In genomic region chr1:92216710-92217109, GRCm38 (mm10) we compare ENCODE assay signal across 10 mouse cellular contexts. TPM values are rescaled to one million over a fixed set of nuclear protein-coding genes. Genes with fewer than 3 reads are reported as not detected.
DNase-seq lines count a peak whose midpoint lies in the region; ATAC-seq and TF ChIP-seq lines count a peak whose summit lies in the region.
"Had no signal": no experiment of that assay in that cellular context is flagged by ENCODE, and none has a peak within 500 bp of the region (broad histone marks: within the 10 kb centered on the region; RNA-seq: fewer than 3 reads in every experiment).

No protein-coding gene starts in this region.

- no peak for ATAC-seq in embryonic facial prominence, embryonic 14.5 days (ENCODE audit: low read depth)
- ATAC-seq in kidney, embryonic 14.5 days (ENCODE audit: low FRiP score, low TSS enrichment) = no peak

- H3K36me3 ChIP-seq in CH12.LX (replicated peaks in 1 of 2; ENCODE audit: control insufficient read depth in 1 of 2, insufficient read depth in 1 of 2, low read length in 1 of 2) = no peaks in the 10 kb centered on the region
- no peaks in the 10 kb centered on the region for H3K36me3 ChIP-seq in embryonic facial prominence, embryonic 14.5 days (ENCODE audit: control insufficient read depth, insufficient read depth, low read length)
- H3K36me3 ChIP-seq in macrophage (ENCODE audit: inconsistent target) = no peaks in the 10 kb centered on the region
- H3K36me3 ChIP-seq in kidney, embryonic 14.5 days (ENCODE audit: control insufficient read depth, insufficient read depth, low read length) = no peaks in the 10 kb centered on the region
- H3K36me3 ChIP-seq: heart, embryonic 12.5 days had no signal

- no peak for TF ChIP-seq POLR2A in CH12.LX (IDR thresholded peaks at IDR 0.05; ENCODE audit: low read depth, low read length)

- dilution Hi-C loops in CH12.LX (cut with MboI; ENCODE audit: extremely low pct_ligation_motif_present, extremely low pct_unique_long_range_greater_than_20kb, low sequenced_read_pairs) = no loop called here

- H3K4me3 ChIP-seq in left cerebral cortex, adult 2 months = no peak overlapping the region
- H3K4me3 ChIP-seq in CH12.LX (replicated peaks in 1 of 3; ENCODE audit: low read depth in 2 of 3, low read length in 2 of 3, poor library complexity in 1 of 3) = peak overlapping the region in 1 of 3 experiments; percentile 16
- H3K4me3 ChIP-seq in embryonic facial prominence, embryonic 14.5 days (ENCODE audit: low read depth, low read length) = no peak overlapping the region
- H3K4me3 ChIP-seq in macrophage (ENCODE audit: inconsistent target) = no peak overlapping the region
- H3K4me3 ChIP-seq in kidney, embryonic 14.5 days (ENCODE audit: low read length) = no peak overlapping the region
- H3K4me3 ChIP-seq: heart, embryonic 12.5 days; megakaryocyte, embryonic 14.5 days had no signal

- intact Hi-C loops in left cerebral cortex, adult 2 months (cut with DNase I) = no loop called here

- H3K9ac ChIP-seq in CH12.LX (ENCODE audit: insufficient read depth, low read depth) = peak overlapping the region; percentile 3; the same call in 1 of the 2 replicates
- H3K9ac ChIP-seq in embryonic facial prominence, embryonic 14.5 days (ENCODE audit: low read depth, low read length) = no peak overlapping the region
- H3K9ac ChIP-seq in kidney, embryonic 14.5 days (ENCODE audit: low read depth, low read length) = no peak overlapping the region
- H3K9ac ChIP-seq: heart, embryonic 12.5 days had no signal

- WGBS in embryonic facial prominence, embryonic 14.5 days = 75% methylated on average over 11 of the region's 11 CpGs
- 4% methylated on average over 11 of the region's 11 CpGs for WGBS in macrophage (ENCODE audit: missing documents)
- 83% methylated on average over 11 of the region's 11 CpGs for WGBS in kidney, embryonic 14.5 days

- H3K4me2 ChIP-seq in CH12.LX (ENCODE audit: insufficient read depth, low read depth, poor library complexity, severe bottlenecking) = peak overlapping the region; percentile 59
- H3K4me2 ChIP-seq in embryonic facial prominence, embryonic 14.5 days (ENCODE audit: low read depth, low read length) = no peak overlapping the region
- H3K4me2 ChIP-seq in kidney, embryonic 14.5 days (replicated peaks; ENCODE audit: low read depth, low read length) = no peak overlapping the region
- H3K4me2 ChIP-seq: heart, embryonic 12.5 days had no signal

- 0 out of 2 replicates have a peak overlapping the region, but pooled peaks have one; percentile 17 for H3K27ac ChIP-seq in left cerebral cortex, adult 2 months
- H3K27ac ChIP-seq in CH12.LX (ENCODE audit: insufficient read depth, low read depth) (no peak overlapping the region), macrophage (peak overlapping the region; percentile 79)
- peak overlapping the region; percentile 49 for H3K27ac ChIP-seq in embryonic facial prominence, embryonic 14.5 days (replicated peaks; ENCODE audit: low read depth, low read length)
- H3K27ac ChIP-seq in kidney, embryonic 14.5 days (ENCODE audit: low read depth, low read length) = no peak overlapping the region

- no peak for TF ChIP-seq CTCF in left cerebral cortex, adult 2 months (IDR thresholded peaks at IDR 0.05)
- no peak for TF ChIP-seq CTCF in CH12.LX (conservative IDR thresholded peaks at IDR 0.05 in 1 of 2, IDR thresholded peaks at IDR 0.05 in 1 of 2; ENCODE audit: low read depth in 2 of 2, low read length in 2 of 2)

- peak; percentile 78 for TF ChIP-seq EP300 in CH12.LX (IDR thresholded peaks at IDR 0.05; ENCODE audit: low read length)

- H3K27me3 ChIP-seq in CH12.LX (replicated peaks) = peaks cover 16% of the 10 kb centered on the region
- no peaks in the 10 kb centered on the region for H3K27me3 ChIP-seq in embryonic facial prominence, embryonic 14.5 days (replicated peaks; ENCODE audit: control insufficient read depth, insufficient read depth, low read length)
- no peaks in the 10 kb centered on the region for H3K27me3 ChIP-seq in kidney, embryonic 14.5 days (ENCODE audit: control insufficient read depth, insufficient read depth, low read length)
- H3K27me3 ChIP-seq: heart, embryonic 12.5 days had no signal

- TF ChIP-seq RAD21 in CH12.LX (IDR thresholded peaks at IDR 0.05; ENCODE audit: low read depth, low read length) = no peak; the same call in 1 of the 2 replicates

- in situ Hi-C loops in CH12.LX (cut with MboI; ENCODE audit: low pct_ligation_motif_present, low pct_unique_long_range_greater_than_20kb, low sequenced_read_pairs) = no loop called here

- no peaks in the 10 kb centered on the region for H3K79me2 ChIP-seq in CH12.LX (replicated peaks; ENCODE audit: control insufficient read depth, extremely low read depth, insufficient read depth, poor library complexity, severe bottlenecking)
- no peaks in the 10 kb centered on the region for H3K79me2 ChIP-seq in macrophage (ENCODE audit: inconsistent target)

- peaks cover 7% of the 10 kb centered on the region for H3K9me3 ChIP-seq in CH12.LX (replicated peaks; ENCODE audit: low read length)
- H3K9me3 ChIP-seq in embryonic facial prominence, embryonic 14.5 days (ENCODE audit: control insufficient read depth, low read length) = no peaks in the 10 kb centered on the region
- H3K9me3 ChIP-seq in kidney, embryonic 14.5 days (ENCODE audit: control insufficient read depth, low read length) = no peaks in the 10 kb centered on the region
- H3K9me3 ChIP-seq: heart, embryonic 12.5 days had no signal

- no peak for DNase-seq in left cerebral cortex, adult 2 months (ENCODE audit: extremely low spot score in 1 of 2, low spot score in 2 of 2)
- no peak for DNase-seq in left cerebral cortex, adult 11 months (ENCODE audit: low spot score)
- DNase-seq in CH12.LX (ENCODE audit: extremely low read depth) = peak; percentile 45
- no peak for DNase-seq in embryonic facial prominence, embryonic 14.5 days (ENCODE audit: low spot score)
- no peak for DNase-seq in cerebellum, adult 9-10 months
- DNase-seq: kidney, adult 18-20 months had no signal

- peaks cover 6 to 24% of the 10 kb centered on the region in 2 experiments for H3K4me1 ChIP-seq in CH12.LX (ENCODE audit: control insufficient read depth in 1 of 2, insufficient read depth in 2 of 2)
- H3K4me1 ChIP-seq in embryonic facial prominence, embryonic 14.5 days (ENCODE audit: control insufficient read depth, insufficient read depth, low read length) = peaks cover 21% of the 10 kb centered on the region
- peaks cover 5% of the 10 kb centered on the region for H3K4me1 ChIP-seq in kidney, embryonic 14.5 days (ENCODE audit: control insufficient read depth, insufficient read depth, low read length)
- H3K4me1 ChIP-seq: megakaryocyte, embryonic 14.5 days had no signal

TF ChIP-seq in CH12.LX, 34 proteins besides CTCF, POLR2A, EP300 and RAD21 (continues in another document):
- peak; percentile 69 for TF ChIP-seq ETS1 (conservative IDR thresholded peaks at IDR 0.05; ENCODE audit: low read depth, low read length)
- no peak for TF ChIP-seq POLR2AphosphoS2 (IDR thresholded peaks at IDR 0.05; ENCODE audit: low read depth, low read length)
- TF ChIP-seq MYC (IDR thresholded peaks at IDR 0.05; ENCODE audit: low read depth, low read length) = 0 out of 2 replicates have a peak, but pooled peaks have one; percentile 56
- TF ChIP-seq NRF1 (IDR thresholded peaks at IDR 0.05; ENCODE audit: low read depth, low read length) = no peak
- TF ChIP-seq HCFC1 (IDR thresholded peaks at IDR 0.05; ENCODE audit: low read depth, low read length) = no peak
- TF ChIP-seq USF1 (IDR thresholded peaks at IDR 0.05; ENCODE audit: low read depth, low read length) = no peak
- no peak for TF ChIP-seq SMC3 (IDR thresholded peaks at IDR 0.05; ENCODE audit: low read depth, low read length)
- no peak for TF ChIP-seq ZKSCAN1 (IDR thresholded peaks at IDR 0.05; ENCODE audit: borderline replicate concordance, low read depth, low read length)
- TF ChIP-seq KAT2A (IDR thresholded peaks at IDR 0.05; ENCODE audit: insufficient replicate concordance, low read length) = no peak
- no peak for TF ChIP-seq MAZ (IDR thresholded peaks at IDR 0.05; ENCODE audit: low read depth, low read length)
- no peak for TF ChIP-seq PAX5 (IDR thresholded peaks at IDR 0.05; ENCODE audit: low read length)
- no peak for TF ChIP-seq ELF1 (IDR thresholded peaks at IDR 0.05; ENCODE audit: low read depth, low read length)
- TF ChIP-seq SIN3A (IDR thresholded peaks at IDR 0.05; ENCODE audit: low read length) = no peak
- TF ChIP-seq MXI1 (IDR thresholded peaks at IDR 0.05; ENCODE audit: low read depth, low read length) = no peak
- peak; percentile 87 for TF ChIP-seq IRF4 (IDR thresholded peaks at IDR 0.05; ENCODE audit: low read depth, low read length)
- TF ChIP-seq BHLHE40 (IDR thresholded peaks at IDR 0.05; ENCODE audit: low read depth, low read length) = peak; percentile 97
- TF ChIP-seq ZC3H11A (IDR thresholded peaks at IDR 0.05; ENCODE audit: low read depth, low read length) = no peak
- TF ChIP-seq GABPA (IDR thresholded peaks at IDR 0.05; ENCODE audit: insufficient replicate concordance, low read depth, low read length) = no peak
- TF ChIP-seq CHD2 (IDR thresholded peaks at IDR 0.05; ENCODE audit: low read length) = no peak; the same call in 1 of the 2 replicates
- 0 out of 2 replicates have a peak, but pooled peaks have one; percentile 45 for TF ChIP-seq TCF12 (IDR thresholded peaks at IDR 0.05; ENCODE audit: low read depth, low read length)
- peak; percentile 81; the same call in 1 of the 2 replicates for TF ChIP-seq RCOR1 (conservative IDR thresholded peaks at IDR 0.05; ENCODE audit: low read depth, low read length)
- TF ChIP-seq TBP (conservative IDR thresholded peaks at IDR 0.05; ENCODE audit: low read depth, low read length) = no peak
- no peak for TF ChIP-seq JUND (conservative IDR thresholded peaks at IDR 0.05; ENCODE audit: low read depth, low read length)
- TF ChIP-seq JUN (IDR thresholded peaks at IDR 0.05; ENCODE audit: insufficient read depth, low read depth, low read length) = no peak
- TF ChIP-seq MEF2A (IDR thresholded peaks at IDR 0.05; ENCODE audit: borderline replicate concordance, low read depth, low read length) = peak; percentile 68; the same call in 1 of the 2 replicates

RNA-seq across cellular contexts. Expression of gene Hdac4, which starts 21.2 kb away (rescaled TPM):
- 100 to 1,000 TPM; 121 to 123 TPM for total RNA-seq in left cerebral cortex, adult 2 months (2021)
- total RNA-seq in CH12.LX (2012; rRNA removed) (5.2 and 6.3 TPM in 2 replicates), CH12.LX (2014; rRNA removed) (2.4 and 3.4 TPM in 2 replicates)
- polyA plus RNA-seq in CH12.LX (2012; ENCODE audit: insufficient read length, low read depth) (2.9 and 4.3 TPM in 2 replicates), macrophage (2018) (2.6 to 7.6 TPM (median 4.8 TPM) in 3 replicates)
- 24.0 and 24.1 TPM in 2 replicates for polyA plus RNA-seq in embryonic facial prominence, embryonic 14.5 days (2014; fragmentation: Nextera tagmentation; extraction: Ambion mirVana)
- 10 to 100 TPM; 23.7 to 65.2 (median 37.9) TPM for total RNA-seq in macrophage (2018; cell fraction: chromatin; rRNA removed)
- 10 to 100 TPM in 9 of 26 experiments, 1 to 10 TPM in 17; 5.6 to 13.1 (median 8.4) TPM for total RNA-seq in macrophage (2018; cell fraction: cytosol; rRNA removed)
- 10 to 100 TPM; 11.4 to 53.4 (median 24.5) TPM for total RNA-seq in macrophage (2018; cell fraction: nucleus; rRNA removed)
- 20.6 and 22.0 TPM in 2 replicates for polyA plus RNA-seq in kidney, embryonic 14.5 days (2014; fragmentation: Nextera tagmentation; extraction: Ambion mirVana)

Comparison
In these comparisons a context has a peak if more than half of its experiments do, and no peak if none do; other contexts are left out.
1. H3K27ac ChIP-seq: peak in left cerebral cortex, adult 2 months (single experiment), embryonic facial prominence, embryonic 14.5 days (single experiment) and macrophage (single experiment); none in CH12.LX (single experiment) and kidney, embryonic 14.5 days (single experiment).